Mouse (Mus musculus): ENCODE measurements around the gene Baz1a.

- TF ChIP-seq POLR2A (IDR thresholded peaks at IDR 0.05; ENCODE audit: low read depth, low read length), result no peak
- TF ChIP-seq CTCF (IDR thresholded peaks at IDR 0.05; ENCODE audit: borderline replicate concordance, insufficient read depth, low read length), result no peak
These were observed 3.1 kb upstream of the Baz1a start for GRCm38 (mm10) chr12:55017119-55017721.

Data from embryonic fibroblast, embryonic 13.5 days (primary cell).